Mouse (Mus musculus) cerebellum, postnatal 10 days (tissue): ENCODE measurements at regions not wholly inside any gene's neighbourhood (a gene's known extent, or its start where the extent isn't known, plus 50 kb on each side); places are given as distances from the start of the nearest gene placed in this dataset.

Experiments used
- DNase-seq, 2 experiments: peaks; one replicate each; pipeline ENCODE4 v3.0.0; 2021; ENCODE audit warnings: mixed read lengths in 2 of 2

DNA sequence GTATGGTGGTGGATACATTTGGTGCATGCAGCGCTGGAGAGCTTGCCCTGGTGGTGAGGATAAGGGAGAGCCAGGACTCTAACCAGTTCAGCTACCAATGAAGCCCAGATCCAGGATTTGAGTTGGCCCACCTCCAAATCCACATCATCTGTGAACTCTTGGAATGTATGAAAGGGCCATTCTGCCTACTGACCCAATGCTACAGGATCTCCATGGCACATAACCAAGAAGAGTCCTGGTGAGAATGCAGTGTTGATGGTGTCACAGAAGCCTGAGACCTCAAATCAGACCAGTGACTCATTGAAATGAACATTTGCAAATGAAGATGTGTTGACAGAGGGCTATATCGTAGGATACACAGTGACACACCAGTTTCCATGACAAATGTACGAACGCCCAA lies 121.0 kb upstream of the Slitrk5 start:
- peak; percentile 18 to 29 for DNase-seq

DNA sequence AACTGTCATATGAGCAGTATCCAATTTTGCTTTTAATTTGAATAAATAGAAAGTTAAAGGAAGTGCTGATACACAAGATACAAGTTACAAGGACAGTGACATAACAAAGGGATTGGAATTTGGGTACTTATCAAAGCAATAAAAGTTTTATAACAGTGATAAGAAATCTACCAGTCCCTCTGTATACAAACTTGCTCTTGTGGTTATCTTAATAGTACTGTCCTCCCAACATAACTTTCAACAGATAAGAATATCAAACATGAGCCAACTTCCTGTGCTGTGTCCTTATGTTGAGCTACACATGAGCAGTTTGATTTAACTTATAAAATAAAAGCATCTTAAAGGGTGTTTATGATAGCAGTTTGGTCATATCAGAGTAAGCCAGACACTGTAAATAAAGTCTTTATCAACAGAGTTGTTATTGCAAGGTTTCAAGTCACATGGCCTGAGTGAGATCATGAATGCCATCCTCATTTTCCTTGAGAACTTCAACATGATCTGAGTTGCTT lies 105.5 kb upstream of the Slitrk5 start:
- DNase-seq: no peak

DNA sequence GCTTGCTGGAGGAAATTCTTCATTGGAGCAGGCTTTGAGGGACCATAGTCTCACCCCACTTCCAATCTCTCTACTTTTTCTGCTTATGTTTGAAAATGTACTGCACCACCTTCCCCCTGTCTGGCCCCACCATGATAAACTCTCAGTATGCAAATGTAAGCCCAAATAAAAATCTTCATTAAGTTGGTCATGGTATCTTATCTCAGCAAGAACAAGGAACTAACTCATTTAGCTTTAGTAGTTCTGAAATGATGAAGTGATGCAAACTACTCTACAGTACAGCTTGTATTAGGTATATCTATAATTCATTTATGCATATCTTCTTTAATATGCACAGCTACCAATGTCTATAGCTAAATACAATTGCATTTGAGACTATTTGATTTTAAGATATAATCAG lies 97.4 kb upstream of the Slitrk5 start:
- DNase-seq: no peak

DNA sequence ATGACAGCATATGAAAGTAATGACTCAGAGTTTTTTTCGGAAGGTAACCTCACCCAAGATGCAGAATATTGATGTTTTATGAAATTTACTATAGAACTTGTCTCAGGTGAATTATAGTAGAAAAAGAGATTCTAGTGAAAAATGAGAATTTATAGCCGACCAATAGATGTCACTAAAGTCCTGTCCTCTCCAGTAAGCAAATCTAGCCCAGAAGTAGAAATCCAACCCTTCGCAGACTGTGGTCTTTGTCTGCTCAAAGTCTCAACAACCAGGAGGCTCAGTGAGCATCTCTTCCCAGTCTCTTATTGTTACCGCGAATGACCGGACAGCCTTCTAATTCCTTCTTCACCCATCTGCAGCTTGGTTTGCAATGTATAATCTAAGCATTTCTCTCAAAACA lies 91.8 kb upstream of the Slitrk5 start:
- DNase-seq: peak; percentile 15 to 27

DNA sequence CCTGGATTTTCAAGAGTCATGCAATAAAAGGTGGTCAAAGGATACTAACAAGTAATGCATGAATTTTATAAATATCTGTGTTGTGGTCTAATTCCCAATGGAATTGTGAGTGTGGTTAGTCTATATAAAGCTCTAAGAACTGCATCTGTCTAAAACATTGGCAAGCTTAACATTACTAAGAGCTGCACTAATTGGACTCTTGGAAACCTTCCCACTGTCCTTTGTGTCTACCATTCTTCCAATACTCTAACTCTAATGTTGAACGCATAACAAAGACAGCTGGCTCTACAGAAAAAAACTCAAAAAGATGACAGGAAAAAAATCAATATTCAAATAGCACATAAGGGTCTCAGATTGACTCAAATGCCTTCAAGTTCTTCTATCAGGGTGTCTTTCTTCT lies 58.1 kb upstream of the Slitrk5 start:
- no peak for DNase-seq

DNA sequence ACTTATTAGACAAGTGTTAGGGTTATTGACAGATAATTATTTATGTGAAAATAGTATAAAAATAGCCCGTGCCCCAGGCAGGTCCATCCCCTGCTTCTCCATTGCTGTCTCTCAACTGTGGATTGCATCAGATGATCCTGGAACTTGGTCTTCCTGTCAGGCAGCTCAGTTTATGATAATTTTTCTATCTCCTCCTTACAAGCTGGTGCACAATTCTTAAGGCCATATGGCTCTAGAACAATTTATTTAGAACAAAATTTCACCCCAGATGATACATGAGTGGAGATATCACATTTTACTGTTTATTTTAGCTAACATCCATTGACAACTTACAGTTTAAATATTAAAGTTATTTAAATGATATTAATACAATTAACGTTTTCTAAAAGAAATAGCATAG lies 54.1 kb upstream of the Slitrk5 start:
- no peak for DNase-seq
